Mouse (Mus musculus) stomach, embryonic 14.5 days (tissue): ENCODE measurements around the gene Uhrf1bp1l. TPM values are rescaled to one million over a fixed set of nuclear protein-coding genes. Genes with fewer than 3 reads are reported as not detected.

Experiments
- ATAC-seq: fragments of 200-750 bp; cut with Nextera tagmentation; 2 replicates; pipeline ENCODE4 v1.8.0; 2017; ENCODE audit warnings: low read depth, moderate TSS enrichment; ENCODE audit not compliant: insufficient number of reproducible peaks, insufficient read depth, low FRiP score
- H3K27ac ChIP-seq: fragments of 300-500 bp; sonication (generic); 2 replicates; pipeline ENCODE4 v1.5.1; 2014; ENCODE audit warnings: mild to moderate bottlenecking, low read length, moderate library complexity, mixed read lengths
- H3K27me3 ChIP-seq: fragments of 300-500 bp; sonication (generic); 2 replicates; pipeline ENCODE4 v1.6.1; 2014; ENCODE audit warnings: low read length, control low read depth, mixed read lengths; ENCODE audit not compliant: control insufficient read depth, insufficient read depth
- H3K36me3 ChIP-seq: fragments of 300-500 bp; sonication (generic); 2 replicates; pipeline ENCODE4 v1.6.1; 2014; ENCODE audit warnings: mild to moderate bottlenecking, control low read depth, low read length, moderate library complexity, mixed read lengths; ENCODE audit not compliant: control insufficient read depth, insufficient read depth
- H3K4me1 ChIP-seq: fragments of 300-500 bp; sonication (generic); 2 replicates; pipeline ENCODE4 v1.6.1; 2014; ENCODE audit warnings: low read length, control low read depth, mixed read lengths; ENCODE audit not compliant: control insufficient read depth, insufficient read depth
- H3K4me2 ChIP-seq: fragments of 300-500 bp; sonication (generic); replicated peaks from 2 replicates; pipeline ENCODE4 v1.6.1; 2014; ENCODE audit warnings: low read depth, low read length, control low read depth
- H3K4me3 ChIP-seq: fragments of 300-500 bp; sonication (generic); 2 replicates; pipeline ENCODE4 v1.5.1; 2014; ENCODE audit warnings: low read depth, low read length, control low read depth
- H3K9ac ChIP-seq: fragments of 300-500 bp; sonication (generic); replicated peaks from 2 replicates; pipeline ENCODE4 v1.6.1; 2014; ENCODE audit warnings: low read depth, mild to moderate bottlenecking, control low read depth, low read length, moderate library complexity, mixed read lengths
- H3K9me3 ChIP-seq: fragments of 300-500 bp; sonication (generic); 2 replicates; pipeline ENCODE4 v1.6.1; 2016; ENCODE audit warnings: low read depth, low read length, control low read depth; ENCODE audit not compliant: control insufficient read depth
- WGBS: fragments of 180-500 bp; shearing (Covaris S2); extraction: QIAGEN DNeasy Blood & Tissue Kit; methylation state at CpG from one replicate; pipeline ENCODE4 v1.1.7; 2014; 5-methylcytosine and 5-hydroxymethylcytosine counted together
- polyA plus RNA-seq: library from polyadenylated mRNA; unstranded; fragments of >200 nt; fragmentation: Nextera tagmentation; extraction: Ambion mirVana; gene quantifications from 2 replicates; pipeline ENCODE4 v1.2.1, GENCODE M21; 2014

Uhrf1bp1l gene
- polyA plus RNA-seq, 1 experiment from 2014 or later: 30.5 TPM

DNA sequence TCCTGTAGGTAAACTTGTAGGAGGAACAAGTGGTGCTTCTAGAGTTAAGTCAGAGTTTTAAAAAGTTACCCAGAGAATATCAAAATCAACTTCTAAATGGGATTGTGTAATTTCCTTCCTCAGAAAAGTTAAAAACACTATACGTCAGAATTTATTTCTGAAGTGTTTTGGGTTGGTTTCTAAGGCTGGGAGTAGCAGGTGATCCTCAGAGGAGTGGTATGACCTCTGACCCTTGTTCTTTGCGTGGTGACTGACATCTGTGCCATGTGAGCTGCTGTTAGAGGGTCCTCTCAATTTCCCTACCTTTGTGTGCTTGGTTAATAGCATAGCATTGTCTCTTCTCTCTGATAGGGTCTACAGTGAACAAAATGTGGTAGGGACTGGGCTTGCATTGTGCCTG, 27.1 kb downstream of the Uhrf1bp1l start:
- Histone ChIP-seq H3K4me3 (no peak overlapping the region), H3K36me3 (no peaks in the 10 kb centered on the region; the same call in 1 of the 2 replicates), H3K27me3 (no peaks in the 10 kb centered on the region), H3K4me2 (no peak overlapping the region), H3K27ac (no peak overlapping the region), H3K9ac (no peak overlapping the region), H3K9me3 (no peaks in the 10 kb centered on the region), H3K4me1 (no peaks in the 10 kb centered on the region)
- no peak for ATAC-seq
- WGBS: 50% methylated on average over 2 of the region's 2 CpGs

DNA sequence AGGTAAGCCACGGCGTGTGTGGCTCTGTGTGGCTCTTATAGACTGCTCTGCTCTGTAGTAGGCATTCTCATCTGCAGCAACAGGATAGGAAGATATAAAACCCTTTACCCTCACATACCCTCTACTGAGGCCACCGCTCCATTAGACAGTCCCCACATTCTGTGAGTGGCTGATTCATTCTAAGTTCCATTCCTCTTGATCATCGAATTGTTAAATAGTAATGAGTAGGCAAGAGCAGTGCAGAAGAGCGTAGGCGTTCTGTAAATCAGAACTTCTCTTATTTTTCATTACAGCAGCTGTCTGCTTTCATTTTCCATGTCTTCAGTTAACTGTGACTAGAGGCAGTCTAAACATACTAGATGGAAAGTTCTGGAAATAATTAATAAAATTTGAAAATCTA, 31.2 kb downstream of the Uhrf1bp1l start:
- Histone ChIP-seq H3K27me3 (no peaks in the 10 kb centered on the region), H3K27ac (no peak overlapping the region), H3K4me3 (no peak overlapping the region), H3K36me3 (no peaks in the 10 kb centered on the region; the same call in none of the 2 replicates), H3K4me1 (no peaks in the 10 kb centered on the region), H3K9me3 (no peaks in the 10 kb centered on the region), H3K9ac (no peak overlapping the region), H3K4me2 (no peak overlapping the region)
- 89% methylated on average over 6 of the region's 6 CpGs for WGBS
- ATAC-seq: no peak

DNA sequence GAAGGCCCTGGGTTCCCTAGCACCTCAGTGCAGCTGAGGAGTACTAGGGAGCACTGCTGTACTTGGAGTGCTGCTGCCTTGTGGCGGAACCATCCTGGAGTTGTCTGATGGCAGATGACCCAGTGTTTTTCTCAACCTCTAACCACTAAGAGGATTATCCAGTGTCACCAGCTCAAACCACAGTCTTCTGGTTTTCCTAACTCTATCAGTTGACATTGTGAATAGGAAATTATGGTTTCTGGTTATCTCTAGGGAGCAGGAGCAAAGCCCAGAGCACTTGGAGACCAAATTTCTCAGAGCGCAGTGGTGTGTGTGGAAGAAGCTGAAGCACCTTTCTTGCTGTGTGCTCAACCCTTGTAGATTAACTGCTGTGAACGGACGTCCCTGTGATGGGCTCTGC, 47.1 kb downstream of the Uhrf1bp1l start:
- H3K27me3 ChIP-seq: no peaks in the 10 kb centered on the region
- ATAC-seq: no peak
- H3K9me3 ChIP-seq: no peaks in the 10 kb centered on the region
- no peaks in the 10 kb centered on the region for H3K4me1 ChIP-seq
- no peak overlapping the region for H3K4me3 ChIP-seq
- 89% methylated on average over 4 of the region's 4 CpGs for WGBS
- no peak overlapping the region for H3K9ac ChIP-seq
- no peak overlapping the region for H3K27ac ChIP-seq
- no peak overlapping the region for H3K4me2 ChIP-seq
- H3K36me3 ChIP-seq: no peaks in the 10 kb centered on the region; the same call in 1 of the 2 replicates

DNA sequence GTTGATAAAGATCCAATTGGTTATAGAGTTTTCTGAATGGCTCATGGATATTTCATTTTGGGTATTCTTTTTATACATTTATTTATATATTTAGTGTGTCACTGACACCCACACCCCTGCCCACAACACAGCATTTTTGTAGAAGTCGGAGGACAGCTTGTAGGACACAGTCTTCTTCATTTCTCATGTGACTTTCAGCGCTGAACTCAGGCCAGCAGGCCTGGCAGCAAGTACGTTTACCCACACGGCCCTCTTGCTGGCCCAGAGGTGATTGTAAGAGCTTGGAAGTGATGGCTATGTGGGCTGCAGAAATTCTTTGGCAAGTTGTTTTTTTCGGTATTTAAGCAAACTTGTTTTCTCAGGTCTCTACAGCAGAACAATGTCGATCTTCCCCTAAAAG, 49.3 kb downstream of the Uhrf1bp1l start:
- no peak overlapping the region for H3K9ac ChIP-seq
- H3K36me3 ChIP-seq: no peaks in the 10 kb centered on the region; the same call in 1 of the 2 replicates
- H3K4me2 ChIP-seq: no peak overlapping the region
- no peaks in the 10 kb centered on the region for H3K4me1 ChIP-seq
- 86% methylated on average over 6 of the region's 6 CpGs for WGBS
- H3K27me3 ChIP-seq: no peaks in the 10 kb centered on the region
- ATAC-seq: no peak
- no peaks in the 10 kb centered on the region for H3K9me3 ChIP-seq
- no peak overlapping the region for H3K27ac ChIP-seq
- no peak overlapping the region for H3K4me3 ChIP-seq

- no peak overlapping the region for H3K9ac ChIP-seq
- no peak overlapping the region for H3K27ac ChIP-seq
- H3K9me3 ChIP-seq: no peaks in the 10 kb centered on the region
- no peaks in the 10 kb centered on the region for H3K27me3 ChIP-seq
- H3K4me1 ChIP-seq: no peaks in the 10 kb centered on the region
- H3K36me3 ChIP-seq: peaks cover 13% of the 10 kb centered on the region
- WGBS: 84% methylated on average over 4 of the region's 4 CpGs
- no peak overlapping the region for H3K4me2 ChIP-seq
- ATAC-seq: no peak
- H3K4me3 ChIP-seq: no peak overlapping the region
Measured at GRCm38 (mm10) chr10:89819146-89819545, 74.4 kb downstream of the Uhrf1bp1l start.

DNA sequence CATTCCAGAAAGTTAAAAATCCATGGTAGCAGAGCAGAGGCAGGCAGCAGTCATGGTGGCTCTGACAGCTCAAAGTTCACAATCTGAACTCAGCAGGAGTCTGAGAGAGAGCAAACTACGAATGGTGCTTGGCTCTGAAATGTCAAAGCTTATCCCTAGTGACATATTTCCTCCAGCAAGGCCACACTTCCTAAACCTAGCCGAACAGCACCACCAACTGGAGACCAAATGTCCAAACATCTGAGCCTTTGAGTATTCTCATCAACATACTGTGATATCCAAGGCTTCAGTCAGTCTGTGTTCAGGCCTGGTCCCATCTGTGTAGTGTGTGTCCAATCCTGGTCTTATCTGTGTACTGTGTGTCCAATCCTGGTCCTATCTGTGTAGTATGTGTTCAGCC, 79.1 kb downstream of the Uhrf1bp1l start:
- WGBS: 35% methylated on average over 2 of the region's 2 CpGs
- ATAC-seq: no peak
- H3K27me3 ChIP-seq: no peaks in the 10 kb centered on the region
- no peak overlapping the region for H3K4me3 ChIP-seq
- H3K9ac ChIP-seq: no peak overlapping the region
- no peaks in the 10 kb centered on the region for H3K9me3 ChIP-seq
- H3K36me3 ChIP-seq: no peaks in the 10 kb centered on the region; the same call in 1 of the 2 replicates
- no peaks in the 10 kb centered on the region for H3K4me1 ChIP-seq
- H3K4me2 ChIP-seq: no peak overlapping the region
- no peak overlapping the region for H3K27ac ChIP-seq

GRCm38 (mm10) chr10:89826896-89827295, 82.1 kb downstream of the Uhrf1bp1l start:
- WGBS: 62% methylated on average over 3 of the region's 3 CpGs
- Histone ChIP-seq H3K27me3 (no peaks in the 10 kb centered on the region), H3K9ac (no peak overlapping the region), H3K9me3 (no peaks in the 10 kb centered on the region), H3K36me3 (no peaks in the 10 kb centered on the region; the same call in 1 of the 2 replicates), H3K4me1 (no peaks in the 10 kb centered on the region), H3K4me2 (no peak overlapping the region), H3K27ac (no peak overlapping the region), H3K4me3 (no peak overlapping the region)
- no peak for ATAC-seq

GRCm38 (mm10) chr10:89832334-89832733, 87.5 kb downstream of the Uhrf1bp1l start:
- no peak for ATAC-seq
- Histone ChIP-seq H3K9me3 (no peaks in the 10 kb centered on the region), H3K4me2 (no peak overlapping the region), H3K27ac (no peak overlapping the region), H3K4me3 (no peak overlapping the region), H3K27me3 (no peaks in the 10 kb centered on the region), H3K9ac (no peak overlapping the region), H3K4me1 (no peaks in the 10 kb centered on the region), H3K36me3 (no peaks in the 10 kb centered on the region)
- WGBS: 63% methylated on average over 4 of the region's 4 CpGs

- Histone ChIP-seq H3K4me1 (no peaks in the 10 kb centered on the region), H3K9me3 (no peaks in the 10 kb centered on the region), H3K9ac (no peak overlapping the region), H3K4me3 (no peak overlapping the region), H3K27me3 (no peaks in the 10 kb centered on the region), H3K27ac (no peak overlapping the region), H3K4me2 (no peak overlapping the region), H3K36me3 (no peaks in the 10 kb centered on the region)
- 77% methylated on average over 10 of the region's 10 CpGs for WGBS
- ATAC-seq: no peak
Measured at GRCm38 (mm10) chr10:89833166-89833565, 88.4 kb downstream of the Uhrf1bp1l start.
